Mouse (Mus musculus) hindbrain, embryonic 10.5 days (tissue): ENCODE results near the gene Card14. TPM values are rescaled to one million over a fixed set of nuclear protein-coding genes. Genes with fewer than 3 reads are reported as not detected.
"Not testable (repeated sequence)": the region's sequence is repeated elsewhere in the genome, so short reads cannot be mapped to it uniquely, and the experiment has no call there.

Experiments
- DNase-seq: peaks from one replicate; pipeline ENCODE4 v3.0.0-alpha.2; 2017; ENCODE audit warnings: low spot score
- H3K27ac ChIP-seq: fragments of 300-500 bp; sonication (generic); 2 replicates; pipeline ENCODE4 v1.5.1; 2016; ENCODE audit warnings: mild to moderate bottlenecking, moderate library complexity
- H3K27me3 ChIP-seq: fragments of 300-500 bp; sonication (generic); 2 replicates; pipeline ENCODE4 v1.6.1; 2016; ENCODE audit warnings: mild to moderate bottlenecking; ENCODE audit not compliant: poor library complexity, insufficient read depth, severe bottlenecking
- H3K36me3 ChIP-seq: fragments of 300-500 bp; sonication (generic); 2 replicates; pipeline ENCODE4 v1.6.1; 2016; ENCODE audit warnings: mild to moderate bottlenecking, moderate library complexity
- H3K4me1 ChIP-seq: fragments of 300-500 bp; sonication (generic); replicated peaks from 2 replicates; pipeline ENCODE4 v1.6.1; 2016; ENCODE audit warnings: mild to moderate bottlenecking
- H3K4me3 ChIP-seq: fragments of 300-500 bp; sonication (generic); 2 replicates; pipeline ENCODE4 v1.5.1; 2016; ENCODE audit warnings: mild to moderate bottlenecking, moderate library complexity
- H3K9me3 ChIP-seq: fragments of 300-500 bp; sonication (generic); 2 replicates; pipeline ENCODE4 v1.6.1; 2016; ENCODE audit warnings: mild to moderate bottlenecking, moderate library complexity
- WGBS: fragments of 180-500 bp; shearing (Covaris S2); methylation state at CpG from one replicate; pipeline ENCODE4 v1.1.7; 2016; 5-methylcytosine and 5-hydroxymethylcytosine counted together
- polyA plus RNA-seq: library from polyadenylated mRNA; unstranded; fragments of >200 nt; fragmentation: Nextera tagmentation; extraction: Ambion mirVana; gene quantifications from 2 replicates; pipeline ENCODE4 v1.2.1, GENCODE M21; 2016

Gene Card14
- 0.04 TPM in 1 of 2 replicates, not detected in the other for polyA plus RNA-seq

DNA sequence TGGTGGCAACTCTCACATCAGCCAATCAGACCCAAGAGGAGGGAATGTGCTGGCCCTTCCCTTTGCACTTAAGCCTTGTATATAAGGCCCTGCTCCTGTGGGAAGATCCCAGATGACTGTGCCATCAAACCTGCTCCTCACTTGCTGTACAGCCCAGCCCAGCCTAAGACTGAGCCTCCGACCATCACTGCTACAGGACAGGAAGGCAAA lies at the start of gene Card14:
Gene Card14, plus strand, starts transcription at position 111 of the 210 bp plus-strand sequence.
- no peak for DNase-seq

DNA sequence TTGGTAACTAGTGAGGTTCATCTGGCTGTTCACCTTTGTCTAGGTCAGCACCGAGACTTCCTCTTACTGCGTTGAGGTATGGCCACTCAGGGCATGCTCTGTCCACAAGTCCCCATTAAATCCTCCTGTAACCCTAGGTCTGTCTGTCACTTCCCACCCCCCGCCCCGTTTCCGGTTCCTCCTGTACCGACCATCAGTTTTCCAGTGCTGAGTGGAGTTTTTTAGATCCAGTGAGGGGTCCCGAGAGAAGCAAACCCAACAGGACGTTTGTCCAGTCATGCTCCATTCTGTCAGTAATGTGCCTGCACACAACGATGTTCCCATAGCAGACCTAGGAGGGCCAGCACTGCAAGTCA lies 49.4 kb upstream of the Card14 start:
- peak overlapping the region; percentile 31 for H3K4me3 ChIP-seq
- 69% methylated on average over 9 of the region's 9 CpGs for WGBS
- no peak for DNase-seq
- H3K36me3 ChIP-seq: peaks cover 56% of the 10 kb centered on the region
- peaks cover 16% of the 10 kb centered on the region for H3K4me1 ChIP-seq
- no peaks in the 10 kb centered on the region for H3K27me3 ChIP-seq
- no peaks in the 10 kb centered on the region for H3K9me3 ChIP-seq
- H3K27ac ChIP-seq: peak overlapping the region; percentile 72

More for the DNA sequence above, at the start of gene Card14:
- Histone ChIP-seq H3K4me3 (no peak within 1 kb of the TSS), H3K4me1 (peaks cover 28% of the 10 kb centered on the region), H3K27me3 (peaks cover 26% of the 10 kb centered on the region), H3K27ac (peak within 1 kb of the TSS; percentile 50), H3K9me3 (no peaks in the 10 kb centered on the region), H3K36me3 (no peaks in the 10 kb centered on the region)
- 62% methylated on average over 1 of the region's 1 CpGs for WGBS

DNA sequence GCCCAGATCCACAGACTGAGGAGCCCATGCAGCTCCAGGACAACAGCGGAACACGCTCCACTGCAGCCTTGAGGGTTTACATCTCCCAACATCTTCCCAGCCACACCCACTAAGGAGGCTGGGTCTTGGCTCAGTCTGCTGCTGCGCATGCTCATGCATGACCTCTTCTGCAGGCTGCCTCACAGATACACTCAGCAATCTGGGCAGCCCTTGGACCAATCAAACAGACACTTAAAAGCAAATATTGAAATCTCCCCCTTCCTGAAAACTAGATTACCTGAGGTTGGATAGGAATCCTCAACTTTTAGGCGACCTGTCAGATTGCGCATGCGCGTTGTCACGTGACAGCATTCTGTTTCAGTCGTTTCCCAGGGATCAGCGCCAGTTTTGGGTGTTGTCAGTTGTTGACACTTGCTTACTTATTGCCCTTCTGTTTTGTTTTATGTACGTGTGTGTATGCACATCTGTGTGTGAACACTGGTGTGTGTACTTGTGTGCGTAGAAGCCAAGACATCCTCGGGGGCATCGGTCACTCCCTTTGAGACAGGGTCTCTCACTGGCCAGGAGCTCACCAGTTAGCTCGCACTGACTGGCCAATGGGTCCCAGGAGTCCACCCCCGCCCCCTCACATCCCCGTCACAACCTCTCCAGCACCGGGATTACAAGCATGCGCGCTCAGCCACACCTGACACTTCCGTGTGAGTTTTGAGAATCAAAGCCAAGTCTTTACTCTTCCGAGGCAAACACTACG lies 48.8 kb upstream of the Card14 start:
- Histone ChIP-seq H3K36me3 (peaks cover 61% of the 10 kb centered on the region), H3K27ac (peak overlapping the region; percentile 72), H3K4me3 (peak overlapping the region; percentile 31), H3K9me3 (no peaks in the 10 kb centered on the region), H3K27me3 (no peaks in the 10 kb centered on the region), H3K4me1 (peaks cover 11% of the 10 kb centered on the region)
- peak; percentile 44 for DNase-seq
- WGBS: 71% methylated on average over 23 of the region's 23 CpGs

DNA sequence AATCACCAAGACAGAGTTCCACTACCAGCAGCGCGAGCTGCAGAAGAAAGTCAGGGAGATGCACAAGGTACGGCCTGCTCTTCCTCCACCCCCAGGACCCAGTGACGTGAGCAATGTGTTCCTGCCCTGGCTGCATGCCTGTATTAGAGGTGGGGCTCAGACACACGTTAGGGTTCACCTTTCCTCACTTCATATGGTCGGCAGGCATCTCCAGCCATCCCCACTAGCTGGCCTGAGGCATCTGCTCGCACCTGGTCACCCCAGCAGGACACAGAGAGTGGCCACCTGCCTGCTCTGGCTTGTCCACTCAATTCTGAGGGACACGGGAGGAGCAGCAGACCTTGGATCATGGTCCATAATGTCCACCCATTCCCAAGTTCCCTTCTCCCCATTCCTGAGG lies 47.6 kb upstream of the Card14 start:
- peaks cover 63% of the 10 kb centered on the region for H3K36me3 ChIP-seq
- WGBS: 90% methylated on average over 8 of the region's 8 CpGs
- no peak overlapping the region for H3K27ac ChIP-seq
- H3K9me3 ChIP-seq: no peaks in the 10 kb centered on the region
- no peaks in the 10 kb centered on the region for H3K27me3 ChIP-seq
- peaks cover 10% of the 10 kb centered on the region; the same call in 1 of the 2 replicates for H3K4me1 ChIP-seq
- no peak for DNase-seq
- no peak overlapping the region for H3K4me3 ChIP-seq

DNA sequence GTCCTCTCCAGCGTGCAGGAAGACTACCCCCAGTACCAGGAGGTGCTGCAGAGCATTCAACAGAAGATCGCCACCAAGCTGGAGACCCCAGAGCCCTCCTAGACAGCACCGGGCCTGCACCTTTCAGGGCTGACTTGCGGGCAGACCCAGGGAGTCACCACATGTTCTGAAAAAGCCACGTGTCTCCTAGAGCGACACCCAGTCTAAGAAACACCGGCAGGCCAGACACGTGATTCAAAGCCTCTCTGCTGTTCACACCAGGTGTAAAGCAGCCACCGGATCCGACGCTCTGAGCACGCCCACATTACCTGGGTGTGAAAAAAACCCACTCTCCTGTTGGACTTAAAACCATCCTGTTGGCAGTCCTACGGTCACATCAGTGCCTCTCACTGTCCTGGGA lies 43.2 kb upstream of the Card14 start:
- 97% methylated on average over 13 of the region's 13 CpGs for WGBS
- peaks cover 52% of the 10 kb centered on the region for H3K36me3 ChIP-seq

DNA sequence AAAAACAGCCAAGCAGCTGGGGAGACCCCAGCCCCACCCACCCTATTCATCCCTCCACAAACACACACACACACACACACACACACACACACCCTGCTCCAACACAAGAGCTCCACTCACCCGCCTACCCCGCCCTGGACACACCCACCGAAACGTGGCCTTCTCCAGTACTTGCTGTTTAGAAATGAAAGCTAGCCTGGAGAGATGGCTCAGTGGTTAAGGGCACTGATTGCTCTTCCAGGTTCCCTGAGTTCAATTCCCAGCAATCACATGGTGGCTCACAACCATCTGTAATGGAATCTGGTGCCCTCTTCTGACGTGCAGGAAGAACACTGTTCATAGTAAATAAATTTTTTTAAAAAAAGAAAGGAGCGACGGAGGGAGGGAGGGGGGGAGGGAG lies 41.8 kb upstream of the Card14 start:
- no peaks in the 10 kb centered on the region for H3K27me3 ChIP-seq
- H3K4me3 ChIP-seq: no peak overlapping the region
- WGBS: 81% methylated on average over 7 of the region's 7 CpGs
- peaks cover 41% of the 10 kb centered on the region for H3K36me3 ChIP-seq
- no peak overlapping the region for H3K27ac ChIP-seq
- H3K4me1 ChIP-seq: peaks cover 33% of the 10 kb centered on the region
- H3K9me3 ChIP-seq: no peaks in the 10 kb centered on the region
- DNase-seq: no peak

More for the DNA sequence above, 43.2 kb upstream of the Card14 start:
- H3K9me3 ChIP-seq: no peaks in the 10 kb centered on the region
- peaks cover 28% of the 10 kb centered on the region for H3K4me1 ChIP-seq
- H3K27ac ChIP-seq: no peak overlapping the region
- DNase-seq: no peak
- no peak overlapping the region for H3K4me3 ChIP-seq
- no peaks in the 10 kb centered on the region for H3K27me3 ChIP-seq

DNA sequence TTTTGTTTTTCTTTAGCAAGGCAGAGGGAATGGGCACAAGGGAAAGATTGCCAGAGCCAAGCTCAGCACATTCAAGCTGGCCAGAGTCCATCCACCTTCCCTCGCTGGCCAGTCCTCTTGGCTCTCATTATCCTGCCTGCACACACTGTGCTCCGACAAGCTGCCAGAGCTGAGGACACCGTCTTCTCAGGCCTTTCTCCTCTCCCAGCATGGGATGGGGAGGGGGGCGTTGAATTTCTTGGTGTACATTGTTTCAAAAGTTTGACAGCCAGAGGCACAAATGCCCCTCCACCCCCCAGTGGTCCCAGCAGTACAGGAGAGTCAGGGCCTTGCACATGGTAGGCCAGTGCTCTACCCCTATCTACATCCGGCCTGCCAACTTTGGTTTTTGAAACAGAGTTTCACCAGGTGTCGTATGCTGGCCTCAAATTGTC lies 40.3 kb upstream of the Card14 start:
- WGBS: 38% methylated on average over 6 of the region's 6 CpGs
- Histone ChIP-seq H3K4me1 (peaks cover 33% of the 10 kb centered on the region), H3K9me3 (no peaks in the 10 kb centered on the region), H3K36me3 (peaks cover 28% of the 10 kb centered on the region), H3K27me3 (no peaks in the 10 kb centered on the region), H3K27ac (peak overlapping the region; percentile 84; the same call in 1 of the 2 replicates), H3K4me3 (peak overlapping the region; percentile 61)
- DNase-seq: no peak

DNA sequence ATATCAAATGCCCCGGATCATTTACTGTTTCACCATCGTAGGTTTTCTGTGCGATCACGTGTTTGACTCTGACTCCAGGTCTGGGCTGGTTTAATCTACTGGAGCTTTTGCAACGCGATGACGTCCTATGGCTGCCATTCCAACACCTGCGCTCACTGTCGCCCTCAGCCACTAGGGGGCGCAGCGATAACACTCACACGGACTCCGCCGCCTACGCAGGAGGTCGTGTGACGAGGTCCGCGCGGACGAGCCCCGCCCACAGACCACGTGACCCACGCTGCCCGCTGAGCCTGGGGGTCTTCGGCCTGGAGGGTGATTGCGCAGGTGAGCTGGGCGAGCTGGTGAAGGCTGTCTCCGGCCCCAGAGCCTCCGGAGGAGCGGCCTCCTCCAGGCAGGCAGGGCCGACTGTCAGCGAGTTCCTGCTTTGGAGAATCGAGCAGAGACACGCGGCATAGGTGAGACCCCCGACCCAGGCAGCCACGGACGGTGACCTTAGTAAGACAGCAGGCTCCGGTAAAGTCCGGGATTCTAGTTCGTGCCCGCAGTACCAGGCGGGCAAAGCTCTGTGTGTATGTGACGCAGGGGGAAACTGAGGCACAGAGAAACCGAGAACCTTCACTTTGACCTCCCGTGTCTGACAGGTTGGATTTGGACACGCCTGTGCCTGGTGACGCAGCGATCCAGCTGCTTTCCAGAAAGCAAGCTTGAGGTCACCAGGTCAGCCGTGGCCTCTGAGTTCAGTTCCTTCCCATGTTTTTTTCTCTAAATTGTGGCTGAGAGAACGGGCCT lies 39.6 kb upstream of the Card14 start, which contains the start of gene Gaa:
Gene Gaa, plus strand, starts transcription at position 120 of the 789 bp plus-strand sequence.
- peak within 1 kb of the TSS; percentile 61 for H3K4me3 ChIP-seq

DNA sequence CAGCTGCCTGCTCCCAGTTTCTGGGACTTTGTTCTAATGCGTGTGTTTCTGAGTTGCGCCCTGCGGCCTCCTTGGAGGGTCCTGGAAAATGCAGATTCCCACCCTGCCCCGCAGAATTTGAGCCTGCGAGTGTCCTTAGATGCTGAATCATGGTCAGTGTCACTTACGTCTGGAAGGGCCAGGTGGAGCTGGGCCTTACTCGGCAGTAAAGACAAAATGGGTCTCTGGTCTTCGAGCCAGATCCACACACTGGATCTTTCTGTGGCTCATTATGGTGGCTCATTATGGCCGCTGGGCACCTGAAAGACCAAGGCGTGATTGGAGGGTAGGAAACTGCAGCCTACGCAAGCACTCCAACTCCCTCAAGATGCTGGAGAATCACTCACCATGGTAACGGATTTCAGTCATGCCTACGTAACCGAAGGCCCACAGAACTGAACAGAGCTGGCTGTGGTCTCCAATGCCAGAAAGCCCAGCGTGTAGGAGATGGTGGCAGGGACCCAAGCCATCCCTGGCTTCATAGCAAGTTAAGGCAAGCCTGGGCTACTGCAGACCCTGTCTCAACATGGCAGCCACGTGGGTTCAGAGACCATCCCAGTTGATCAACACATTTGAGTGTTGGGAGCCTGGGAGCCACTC lies 38.9 kb upstream of the Card14 start:
- WGBS: 82% methylated on average over 16 of the region's 16 CpGs
- Histone ChIP-seq H3K4me1 (peaks cover 33% of the 10 kb centered on the region), H3K27me3 (no peaks in the 10 kb centered on the region), H3K9me3 (no peaks in the 10 kb centered on the region), H3K4me3 (peak overlapping the region; percentile 61), H3K27ac (0 out of 2 replicates have a peak overlapping the region, but pooled peaks have one; percentile 84), H3K36me3 (peaks cover 24% of the 10 kb centered on the region)
- no peak for DNase-seq

More for the DNA sequence above, 39.6 kb upstream of the Card14 start, which contains the start of gene Gaa:
- Histone ChIP-seq H3K4me1 (peaks cover 33% of the 10 kb centered on the region), H3K36me3 (peaks cover 24% of the 10 kb centered on the region), H3K27me3 (no peaks in the 10 kb centered on the region), H3K9me3 (no peaks in the 10 kb centered on the region), H3K27ac (peak within 1 kb of the TSS; percentile 84)
- DNase-seq: peak; percentile 95
- 4% methylated on average over 52 of the region's 52 CpGs for WGBS

DNA sequence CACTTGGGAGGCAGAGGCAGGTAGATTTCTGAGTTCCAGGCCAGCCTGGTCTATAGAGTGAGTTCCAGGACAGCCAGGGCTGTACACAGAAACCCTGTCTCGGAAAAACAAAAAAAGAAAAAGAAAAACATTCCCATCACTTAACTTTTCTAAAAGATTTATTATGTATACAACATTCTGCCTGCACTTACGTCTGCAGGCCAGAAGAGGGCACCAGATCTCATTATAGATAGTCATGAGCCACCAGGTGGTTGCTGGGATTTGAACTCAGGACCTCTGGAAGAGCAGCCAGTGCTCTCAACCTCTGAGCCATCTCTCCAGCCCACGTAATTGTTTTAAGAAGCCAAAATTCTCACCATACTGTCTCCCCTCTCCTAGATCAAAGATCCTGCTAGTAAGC lies 35.1 kb upstream of the Card14 start:
- WGBS: 55% methylated on average over 3 of the region's 3 CpGs
- DNase-seq, H3K27ac ChIP-seq, H3K4me3 ChIP-seq, H3K27me3 ChIP-seq, H3K9me3 ChIP-seq: not testable (repeated sequence)
- H3K4me1 ChIP-seq: peaks cover 30% of the 10 kb centered on the region
- peaks cover 35% of the 10 kb centered on the region for H3K36me3 ChIP-seq

DNA sequence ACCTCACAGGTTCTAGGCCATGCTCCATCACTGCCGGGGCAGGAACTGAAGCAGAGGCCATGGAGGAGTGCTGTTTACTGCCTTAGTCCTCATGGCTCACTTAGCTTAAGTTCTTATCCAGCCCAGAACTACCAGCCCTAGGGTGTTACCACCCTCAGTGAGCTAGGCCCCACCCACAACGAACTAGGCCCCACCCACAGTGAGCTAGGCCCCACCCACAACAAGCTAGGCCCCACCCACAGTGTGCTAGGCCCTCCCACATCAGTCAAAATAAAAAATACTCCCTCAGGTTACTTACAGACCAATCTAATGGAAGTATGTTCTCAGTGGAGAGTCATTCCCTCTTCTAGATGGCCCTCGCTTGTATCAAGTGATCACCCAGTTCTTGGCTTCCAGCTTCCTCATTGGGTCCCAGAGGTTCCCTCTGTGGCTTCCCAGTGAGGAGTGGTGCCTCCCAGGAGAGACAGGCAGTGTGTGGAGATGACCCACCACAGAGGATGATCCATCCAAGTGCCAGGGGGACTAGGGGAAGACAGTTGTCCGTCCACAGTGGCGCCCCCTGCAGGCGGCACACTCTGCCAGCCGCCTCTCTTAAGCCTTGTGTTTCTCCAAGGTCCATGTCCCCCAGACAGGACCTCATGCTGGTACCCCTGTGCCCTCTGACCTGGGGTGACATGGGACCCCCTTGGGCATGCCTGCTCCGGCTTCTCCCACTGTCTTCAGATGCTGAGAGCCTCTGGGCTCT lies 34.2 kb upstream of the Card14 start:
- Histone ChIP-seq H3K4me3 (no peak overlapping the region), H3K27ac (no peak overlapping the region), H3K4me1 (peaks cover 22% of the 10 kb centered on the region), H3K36me3 (peaks cover 35% of the 10 kb centered on the region), H3K9me3 (no peaks in the 10 kb centered on the region), H3K27me3 (no peaks in the 10 kb centered on the region)
- 89% methylated on average over 8 of the region's 8 CpGs for WGBS
- DNase-seq: no peak

DNA sequence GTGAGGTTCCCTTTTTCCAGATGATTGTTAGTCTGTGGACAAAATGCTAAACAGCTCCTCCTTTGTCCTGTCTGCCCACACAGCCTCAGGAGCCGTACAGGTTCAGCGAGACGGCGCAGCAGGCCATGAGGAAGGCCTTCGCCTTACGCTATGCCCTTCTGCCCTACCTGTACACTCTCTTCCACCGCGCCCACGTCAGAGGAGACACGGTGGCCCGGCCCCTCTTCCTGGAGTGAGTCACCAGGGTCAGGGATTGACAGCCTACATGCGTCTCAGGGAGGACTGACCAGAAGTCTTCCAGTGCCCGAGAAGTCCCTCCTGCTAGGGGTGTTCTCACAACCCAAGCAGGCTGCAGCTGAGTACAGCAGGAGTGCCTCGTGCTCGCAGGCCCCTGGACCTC lies 26.5 kb upstream of the Card14 start:
- Histone ChIP-seq H3K9me3 (no peaks in the 10 kb centered on the region), H3K4me1 (peaks cover 20% of the 10 kb centered on the region), H3K4me3 (no peak overlapping the region), H3K27ac (no peak overlapping the region), H3K27me3 (no peaks in the 10 kb centered on the region), H3K36me3 (peaks cover 54% of the 10 kb centered on the region)
- 89% methylated on average over 15 of the region's 15 CpGs for WGBS
- DNase-seq: no peak
